Mouse (Mus musculus) erythroblast, embryonic 14.5 days (primary cell): ENCODE measurements around the gene Rer1.

Experiments used
- GATA1 ChIP-seq: IDR thresholded peaks from 2 replicates; pipeline ENCODE4 v1.6.1; 2012; ENCODE audit warnings: low read length, inconsistent platforms, mixed read lengths
- TAL1 ChIP-seq: IDR thresholded peaks from 3 replicates; pipeline ENCODE4 v1.6.1; 2012; ENCODE audit warnings: low read length, inconsistent platforms, mixed read lengths

- TF ChIP-seq GATA1 (no peak), TAL1 (no peak)
These were observed 9.2 kb upstream of the Rer1 start for GRCm38 (mm10) chr4:155095238-155095900.
